Mouse (Mus musculus) liver, adult 2 months (tissue): ENCODE measurements around the gene Elp5.

ENCODE experiments used
- CTCF ChIP-seq: fragments of 200-500 bp; IDR thresholded peaks from 2 replicates; pipeline ENCODE4 v1.5.1; 2011; ENCODE audit warnings: low read depth, low read length, control low read depth
- POLR2A ChIP-seq: fragments of 200-500 bp; IDR thresholded peaks from 2 replicates; pipeline ENCODE4 v1.6.1; 2011; ENCODE audit warnings: low read length, control low read depth; ENCODE audit not compliant: insufficient read depth; ENCODE audit errors: extremely low read depth

- no peak for TF ChIP-seq CTCF
- no peak for TF ChIP-seq POLR2A
These were observed 1.1 kb upstream of the Elp5 start for GRCm38 (mm10) chr11:69983377-69983776.
